Mouse (Mus musculus) forebrain, embryonic 12.5 days (tissue): ENCODE results near the gene Lhfpl2. TPM values are rescaled to one million over a fixed set of nuclear protein-coding genes. Genes with fewer than 3 reads are reported as not detected.
A peak's percentile ranks its signal among the peaks of the same experiment; 100 is the strongest.

Experiments used
- ATAC-seq: fragments of 200-750 bp; cut with Nextera tagmentation; 2 replicates; pipeline ENCODE4 v1.8.0; 2017; ENCODE audit warnings: moderate TSS enrichment; ENCODE audit not compliant: low FRiP score
- H3K27ac ChIP-seq: fragments of 300-500 bp; sonication (generic); 2 replicates; pipeline ENCODE4 v1.5.1; 2016; ENCODE audit warnings: mild to moderate bottlenecking
- H3K27me3 ChIP-seq: fragments of 300-500 bp; sonication (generic); 2 replicates; pipeline ENCODE4 v1.6.1; 2016; ENCODE audit warnings: mild to moderate bottlenecking
- H3K36me3 ChIP-seq: fragments of 300-500 bp; sonication (generic); replicated peaks from 2 replicates; pipeline ENCODE4 v1.6.1; 2016; ENCODE audit warnings: mild to moderate bottlenecking
- H3K4me1 ChIP-seq: fragments of 300-500 bp; sonication (generic); 2 replicates; pipeline ENCODE4 v1.6.1; 2016
- H3K4me2 ChIP-seq: fragments of 300-500 bp; sonication (generic); 2 replicates; pipeline ENCODE4 v1.6.1; 2016; ENCODE audit warnings: mild to moderate bottlenecking, moderate library complexity
- H3K4me3 ChIP-seq: fragments of 300-500 bp; sonication (generic); replicated peaks from 2 replicates; pipeline ENCODE4 v1.5.1; 2016; ENCODE audit warnings: mild to moderate bottlenecking
- H3K9ac ChIP-seq: fragments of 300-500 bp; sonication (generic); 2 replicates; pipeline ENCODE4 v1.6.1; 2016; ENCODE audit warnings: mild to moderate bottlenecking
- H3K9me3 ChIP-seq: fragments of 300-500 bp; sonication (generic); 2 replicates; pipeline ENCODE4 v1.6.1; 2016
- WGBS: fragments of 180-500 bp; shearing (Covaris S2); methylation state at CpG from one replicate; pipeline ENCODE4 v1.1.7; 2016; 5-methylcytosine and 5-hydroxymethylcytosine counted together
- polyA plus RNA-seq: library from polyadenylated mRNA; unstranded; fragments of >200 nt; fragmentation: Nextera tagmentation; extraction: Ambion mirVana; gene quantifications from 2 replicates; pipeline ENCODE4 v1.2.1, GENCODE M21; 2016

Lhfpl2 gene
- polyA plus RNA-seq, 1 experiment from 2014 or later: 21.3 TPM

GRCm38 (mm10) chr13:94190386-94190785 is 132.8 kb downstream of the Lhfpl2 start:
- Histone ChIP-seq H3K36me3 (0 out of 2 replicates have a peak, but pooled peaks cover 3% of the 10 kb centered on the region), H3K27ac (no peak overlapping the region), H3K9ac (no peak overlapping the region), H3K4me2 (no peak overlapping the region), H3K9me3 (no peaks in the 10 kb centered on the region), H3K4me1 (peaks cover 21% of the 10 kb centered on the region), H3K4me3 (no peak overlapping the region), H3K27me3 (0 out of 2 replicates have a peak, but pooled peaks cover 3% of the 10 kb centered on the region)
- ATAC-seq: no peak
- WGBS: 89% methylated on average over 1 of the region's 1 CpGs

- H3K4me1 ChIP-seq: peaks cover 7% of the 10 kb centered on the region
- 90% methylated on average over 4 of the region's 4 CpGs for WGBS
- no peak overlapping the region for H3K4me3 ChIP-seq
- 0 out of 2 replicates have a peak, but pooled peaks cover 3% of the 10 kb centered on the region for H3K36me3 ChIP-seq
- no peak overlapping the region for H3K9ac ChIP-seq
- ATAC-seq: no peak
- H3K27me3 ChIP-seq: no peaks in the 10 kb centered on the region
- no peaks in the 10 kb centered on the region for H3K9me3 ChIP-seq
- no peak overlapping the region for H3K27ac ChIP-seq
- no peak overlapping the region for H3K4me2 ChIP-seq
These were observed 135.6 kb downstream of the Lhfpl2 start for GRCm38 (mm10) chr13:94193227-94193626.

DNA sequence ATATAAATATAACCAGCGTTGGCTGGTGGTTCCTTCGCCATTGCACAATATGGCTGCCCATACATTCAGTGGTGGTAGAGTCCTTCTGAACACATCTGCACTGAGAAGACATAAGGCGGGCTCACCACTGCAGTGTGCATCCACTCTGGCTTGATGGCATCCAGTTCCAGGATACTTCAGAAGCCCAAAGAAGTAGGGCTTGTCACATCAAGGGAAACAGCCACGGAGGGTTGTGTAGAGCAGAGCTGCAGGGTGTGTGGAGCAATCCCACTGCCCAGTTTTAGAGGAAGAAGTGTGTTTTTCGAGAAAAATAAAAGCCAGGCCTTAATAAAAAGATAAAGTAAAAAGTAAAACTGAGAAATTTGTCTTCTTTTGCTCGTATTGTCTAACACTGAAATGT is 141.0 kb downstream of the Lhfpl2 start:
- Histone ChIP-seq H3K4me1 (no peaks in the 10 kb centered on the region), H3K9me3 (no peaks in the 10 kb centered on the region), H3K4me3 (no peak overlapping the region), H3K27ac (no peak overlapping the region), H3K9ac (no peak overlapping the region), H3K36me3 (no peaks in the 10 kb centered on the region), H3K4me2 (no peak overlapping the region), H3K27me3 (no peaks in the 10 kb centered on the region)
- ATAC-seq: no peak
- 90% methylated on average over 6 of the region's 6 CpGs for WGBS

DNA sequence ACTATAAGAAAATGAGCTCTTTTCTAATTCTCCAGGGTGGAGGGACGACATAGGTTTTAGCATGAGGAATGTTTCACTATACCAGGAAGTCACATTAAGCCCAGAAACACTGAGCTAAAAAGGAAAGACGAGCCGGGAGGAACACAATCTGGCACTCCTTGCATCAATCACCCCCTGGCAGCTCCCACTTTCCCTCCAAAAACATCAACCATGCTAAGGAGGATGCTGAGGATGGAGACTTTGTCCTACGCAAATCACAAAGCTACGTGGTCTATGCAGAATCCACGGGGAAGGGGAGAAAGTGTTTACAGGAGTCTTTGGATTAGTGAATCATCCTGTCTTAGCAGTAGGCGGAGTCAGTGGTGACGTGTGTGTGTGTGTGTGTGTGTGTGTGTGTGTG is 142.2 kb downstream of the Lhfpl2 start:
- H3K9ac ChIP-seq: no peak overlapping the region
- no peak overlapping the region for H3K27ac ChIP-seq
- H3K36me3 ChIP-seq: peaks cover 6% of the 10 kb centered on the region
- H3K9me3 ChIP-seq: no peaks in the 10 kb centered on the region
- 83% methylated on average over 8 of the region's 8 CpGs for WGBS
- H3K4me3 ChIP-seq: no peak overlapping the region
- H3K4me1 ChIP-seq: no peaks in the 10 kb centered on the region
- no peak overlapping the region for H3K4me2 ChIP-seq
- ATAC-seq: no peak
- H3K27me3 ChIP-seq: no peaks in the 10 kb centered on the region

- Histone ChIP-seq H3K9ac (no peak overlapping the region), H3K4me2 (no peak overlapping the region), H3K4me3 (no peak overlapping the region), H3K4me1 (no peaks in the 10 kb centered on the region), H3K27ac (no peak overlapping the region), H3K9me3 (peaks cover 4% of the 10 kb centered on the region; the same call in 1 of the 2 replicates), H3K36me3 (peaks cover 17% of the 10 kb centered on the region), H3K27me3 (no peaks in the 10 kb centered on the region)
- ATAC-seq: peak; percentile 75; the same call in 1 of the 2 replicates
- WGBS: 8% methylated on average over 6 of the region's 6 CpGs
These were observed 147.6 kb downstream of the Lhfpl2 start for GRCm38 (mm10) chr13:94205234-94205633.

DNA sequence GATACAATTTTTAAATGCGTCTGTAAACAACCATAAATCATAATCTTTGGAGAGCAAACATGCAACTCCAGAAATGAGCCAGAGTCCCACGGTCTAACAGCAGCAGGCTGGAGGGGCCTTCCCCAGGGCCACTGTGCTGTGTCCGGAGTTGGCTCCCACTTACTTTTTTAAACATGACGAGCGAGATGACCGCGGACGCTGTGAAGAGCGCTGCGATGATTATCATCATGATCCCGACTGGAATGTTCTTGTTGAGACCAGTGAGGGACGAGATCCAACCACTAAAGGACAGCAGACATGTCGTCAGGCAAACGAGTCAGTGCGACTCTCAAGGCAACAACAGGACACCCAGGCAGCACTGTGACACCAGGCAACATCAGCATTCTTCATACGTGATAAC is 150.4 kb downstream of the Lhfpl2 start:
- H3K4me1 ChIP-seq: peaks cover 17% of the 10 kb centered on the region
- H3K4me3 ChIP-seq: no peak overlapping the region
- no peak overlapping the region for H3K27ac ChIP-seq
- H3K9me3 ChIP-seq: peaks cover 4% of the 10 kb centered on the region; the same call in 1 of the 2 replicates
- WGBS: 96% methylated on average over 16 of the region's 16 CpGs
- no peak overlapping the region for H3K4me2 ChIP-seq
- no peak overlapping the region for H3K9ac ChIP-seq
- no peaks in the 10 kb centered on the region for H3K27me3 ChIP-seq
- H3K36me3 ChIP-seq: peaks cover 17% of the 10 kb centered on the region
- no peak for ATAC-seq

DNA sequence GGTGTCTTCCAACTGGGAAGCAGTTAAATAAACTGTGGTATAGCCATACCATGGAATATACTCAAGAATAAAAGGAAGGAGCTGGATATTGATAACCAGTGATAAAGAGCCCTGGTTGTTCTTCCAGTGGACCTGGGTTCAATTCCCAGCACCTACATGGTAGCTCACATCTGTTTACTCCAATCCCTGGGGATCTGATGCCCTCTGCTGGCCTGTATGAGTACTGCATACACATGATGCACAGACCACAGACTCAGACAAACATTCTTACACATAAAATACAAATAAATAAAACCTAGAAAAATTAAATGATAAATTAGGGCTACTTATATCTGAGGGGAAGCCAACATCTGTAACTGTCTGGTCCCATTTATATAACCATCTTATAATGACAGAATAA is 151.3 kb downstream of the Lhfpl2 start:
- peaks cover 15% of the 10 kb centered on the region for H3K36me3 ChIP-seq
- H3K9ac ChIP-seq: no peak overlapping the region
- no peak for ATAC-seq
- peaks cover 4% of the 10 kb centered on the region; the same call in 1 of the 2 replicates for H3K9me3 ChIP-seq
- H3K4me2 ChIP-seq: no peak overlapping the region
- no peaks in the 10 kb centered on the region for H3K27me3 ChIP-seq
- H3K4me1 ChIP-seq: peaks cover 17% of the 10 kb centered on the region
- H3K27ac ChIP-seq: no peak overlapping the region
- no peak overlapping the region for H3K4me3 ChIP-seq

- Histone ChIP-seq H3K4me3 (no peak overlapping the region), H3K36me3 (peaks cover 12% of the 10 kb centered on the region), H3K4me2 (0 out of 2 replicates have a peak overlapping the region, but pooled peaks have one; percentile 4), H3K9me3 (peaks cover 4% of the 10 kb centered on the region; the same call in 1 of the 2 replicates), H3K27ac (peak overlapping the region; percentile 79), H3K27me3 (no peaks in the 10 kb centered on the region), H3K9ac (no peak overlapping the region), H3K4me1 (peaks cover 17% of the 10 kb centered on the region)
- peak; percentile 91; the same call in 1 of the 2 replicates for ATAC-seq
- 25% methylated on average over 6 of the region's 6 CpGs for WGBS
These were observed 153.9 kb downstream of the Lhfpl2 start for GRCm38 (mm10) chr13:94211236-94212119.

GRCm38 (mm10) chr13:94212179-94212578 is 154.6 kb downstream of the Lhfpl2 start:
- Histone ChIP-seq H3K4me3 (no peak overlapping the region), H3K4me2 (no peak overlapping the region), H3K4me1 (peaks cover 17% of the 10 kb centered on the region), H3K36me3 (peaks cover 12% of the 10 kb centered on the region), H3K27me3 (no peaks in the 10 kb centered on the region), H3K9me3 (peaks cover 4% of the 10 kb centered on the region; the same call in 1 of the 2 replicates), H3K9ac (no peak overlapping the region), H3K27ac (peak overlapping the region; percentile 79)
- ATAC-seq: no peak
- WGBS: 90% methylated on average over 2 of the region's 2 CpGs

DNA sequence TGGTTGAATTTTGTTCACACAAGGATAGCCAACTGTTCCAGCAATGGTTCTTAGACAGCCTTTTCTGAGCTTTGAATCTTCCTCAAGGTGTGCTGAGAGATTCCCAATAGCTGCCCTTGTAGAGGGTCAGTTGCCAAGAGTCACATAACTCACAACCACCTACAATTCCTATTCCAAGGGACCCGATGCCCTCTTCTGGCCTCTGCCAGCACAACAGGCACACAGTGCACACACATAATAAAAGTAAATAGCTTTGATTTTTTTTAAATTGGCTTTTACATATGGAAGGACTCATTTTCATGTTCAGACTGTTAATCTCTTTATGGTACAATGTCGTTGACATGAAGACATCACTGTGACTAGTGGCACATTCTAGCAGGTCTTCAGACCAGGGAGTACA is 155.1 kb downstream of the Lhfpl2 start:
- peaks cover 17% of the 10 kb centered on the region for H3K4me1 ChIP-seq
- H3K4me3 ChIP-seq: no peak overlapping the region
- H3K4me2 ChIP-seq: no peak overlapping the region
- H3K9me3 ChIP-seq: peaks cover 4% of the 10 kb centered on the region; the same call in 1 of the 2 replicates
- ATAC-seq: no peak
- H3K9ac ChIP-seq: no peak overlapping the region
- H3K27ac ChIP-seq: no peak overlapping the region
- WGBS: 80% methylated on average over 2 of the region's 2 CpGs
- no peaks in the 10 kb centered on the region for H3K27me3 ChIP-seq
- H3K36me3 ChIP-seq: peaks cover 12% of the 10 kb centered on the region

- no peaks in the 10 kb centered on the region for H3K9me3 ChIP-seq
- WGBS: 86% methylated on average over 14 of the region's 14 CpGs
- no peak overlapping the region for H3K9ac ChIP-seq
- no peak overlapping the region for H3K4me3 ChIP-seq
- no peak overlapping the region for H3K4me2 ChIP-seq
- H3K27ac ChIP-seq: no peak overlapping the region
- ATAC-seq: no peak
- peaks cover 10% of the 10 kb centered on the region for H3K36me3 ChIP-seq
- H3K27me3 ChIP-seq: no peaks in the 10 kb centered on the region
- H3K4me1 ChIP-seq: 0 out of 2 replicates have a peak, but pooled peaks cover 5% of the 10 kb centered on the region
These were observed 166.0 kb downstream of the Lhfpl2 start for GRCm38 (mm10) chr13:94223609-94224008.

DNA sequence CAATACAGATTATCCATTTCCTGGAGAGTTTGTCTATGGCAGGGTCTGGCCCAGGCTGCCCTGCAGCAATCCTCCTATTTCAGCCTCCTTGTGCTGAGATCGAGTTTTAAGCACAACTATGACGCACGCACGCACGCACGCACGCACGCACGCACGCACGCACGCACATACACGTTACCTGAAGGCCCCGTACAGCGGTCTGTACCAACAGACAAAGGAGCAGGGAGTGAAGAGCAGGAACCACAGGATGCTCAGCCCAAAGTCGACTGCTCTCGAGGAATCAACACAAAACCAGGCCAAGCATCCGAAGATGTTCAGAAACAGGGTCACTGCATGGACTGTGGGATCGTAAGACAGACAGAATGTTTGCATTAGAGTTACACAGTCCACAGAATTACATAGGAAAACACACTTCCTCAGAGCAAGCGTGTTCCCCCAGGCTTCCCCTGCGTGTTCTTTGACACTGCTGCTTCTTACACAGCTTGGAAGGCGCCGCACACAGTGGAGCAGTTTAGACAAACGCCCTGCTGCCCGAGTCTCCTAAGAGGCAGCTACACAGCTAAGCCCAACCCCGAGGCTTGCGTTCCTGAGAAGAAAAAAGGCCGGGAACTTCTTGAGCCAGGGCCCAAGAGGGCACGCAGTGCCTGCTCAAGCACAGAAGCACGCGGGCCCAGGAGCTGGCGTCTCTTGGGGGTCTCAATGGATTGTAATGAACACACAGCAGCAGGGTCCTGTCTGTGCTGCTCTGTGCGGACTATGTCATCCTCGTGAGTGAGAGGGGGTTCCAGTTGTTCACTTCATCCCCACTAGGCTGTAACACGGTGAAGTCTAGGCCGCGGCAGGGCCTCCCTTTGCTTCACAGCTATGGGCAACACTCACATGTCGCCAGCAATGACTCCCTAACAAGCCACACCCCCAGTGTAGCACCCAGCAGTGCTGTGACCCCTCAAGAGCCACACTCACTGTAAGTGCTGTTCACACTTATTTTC is 167.4 kb downstream of the Lhfpl2 start:
- Histone ChIP-seq H3K4me1 (0 out of 2 replicates have a peak, but pooled peaks cover 5% of the 10 kb centered on the region), H3K9me3 (no peaks in the 10 kb centered on the region), H3K36me3 (peaks cover 13% of the 10 kb centered on the region), H3K4me2 (no peak overlapping the region), H3K9ac (no peak overlapping the region), H3K4me3 (no peak overlapping the region), H3K27ac (no peak overlapping the region), H3K27me3 (no peaks in the 10 kb centered on the region)
- no peak for ATAC-seq
- WGBS: 94% methylated on average over 38 of the region's 38 CpGs
